Mouse (Mus musculus): ENCODE results near the gene Tbc1d30. TPM values are rescaled to one million over a fixed set of nuclear protein-coding genes. Genes with fewer than 3 reads are reported as not detected.

Gene Tbc1d30
- total and polyA plus RNA-seq, 2 experiments from 2014 or later, result 1.1 to 14.7 TPM

DNA sequence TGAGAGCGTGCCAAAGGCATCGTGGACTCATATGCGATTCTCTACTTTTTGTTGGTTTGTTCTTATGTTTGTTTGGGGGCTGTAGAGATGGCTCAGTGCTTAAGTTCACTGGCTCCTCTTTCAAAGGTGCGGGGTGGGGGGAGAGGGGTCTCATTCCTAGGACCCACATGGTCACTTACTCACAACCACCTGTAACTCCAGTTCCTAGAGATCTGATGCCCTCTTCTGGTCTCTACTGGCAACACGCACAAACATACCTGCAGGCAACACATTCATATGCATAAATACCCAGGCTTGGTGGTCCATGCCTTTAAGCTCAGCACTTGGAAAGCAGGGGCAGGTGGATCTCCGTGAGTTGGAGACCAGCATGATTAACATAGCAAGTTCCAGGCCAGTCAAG, 125.4 kb downstream of the Tbc1d30 start:
- Histone ChIP-seq H3K27me3 (ENCODE audit: control insufficient read depth, insufficient read depth, low read length) (no peaks in the 10 kb centered on the region), H3K9ac (replicated peaks; ENCODE audit: low read depth, low read length) (no peak overlapping the region), H3K36me3 (replicated peaks; ENCODE audit: control insufficient read depth, insufficient read depth, low read length) (no peaks in the 10 kb centered on the region), H3K4me2 (ENCODE audit: low read depth, low read length) (no peak overlapping the region), H3K4me3 (ENCODE audit: low read depth, low read length) (no peak overlapping the region), H3K9me3 (replicated peaks; ENCODE audit: control insufficient read depth, low read length) (no peaks in the 10 kb centered on the region), H3K27ac (ENCODE audit: low read depth) (no peak overlapping the region), H3K4me1 (ENCODE audit: control insufficient read depth, insufficient read depth) (no peaks in the 10 kb centered on the region)
- WGBS, result 82% methylated on average over 6 of the region's 6 CpGs
- TF ChIP-seq EP300 (IDR thresholded peaks at IDR 0.05; ENCODE audit: low read depth) (no peak), CTCF (IDR thresholded peaks at IDR 0.05; ENCODE audit: low read depth) (peak; percentile 34)
- DNase-seq (ENCODE audit: low spot score) (no peak), ATAC-seq (ENCODE audit: insufficient read depth, low read depth) (no peak)

DNA sequence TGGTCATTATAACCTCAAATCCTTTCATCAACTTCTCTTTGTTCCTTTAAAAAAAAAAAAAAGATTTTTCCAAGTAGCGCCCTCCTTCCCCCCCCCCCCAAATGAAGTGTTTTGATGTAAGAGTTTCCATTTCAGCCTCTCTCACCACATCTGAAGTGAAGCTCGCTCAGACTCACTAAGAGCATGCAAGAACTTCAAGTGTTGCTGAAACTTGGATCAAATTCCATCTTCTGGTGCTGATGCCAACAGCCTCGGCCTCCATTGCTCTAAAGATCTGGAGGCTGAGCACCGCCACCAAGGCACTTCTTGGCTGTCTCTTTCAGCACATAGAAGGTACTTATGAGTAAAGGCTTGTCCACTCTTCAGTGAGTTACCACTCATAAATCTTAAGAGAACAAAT, 128.2 kb downstream of the Tbc1d30 start:
- no peak for DNase-seq (ENCODE audit: low spot score)
- Histone ChIP-seq H3K27me3 (ENCODE audit: control insufficient read depth, insufficient read depth, low read length) (no peaks in the 10 kb centered on the region), H3K9me3 (replicated peaks; ENCODE audit: control insufficient read depth, low read length) (0 out of 2 replicates have a peak, but pooled peaks cover 2% of the 10 kb centered on the region), H3K9ac (replicated peaks; ENCODE audit: low read depth, low read length) (no peak overlapping the region), H3K4me2 (ENCODE audit: low read depth, low read length) (no peak overlapping the region), H3K4me1 (ENCODE audit: control insufficient read depth, insufficient read depth) (no peaks in the 10 kb centered on the region), H3K27ac (ENCODE audit: low read depth) (no peak overlapping the region), H3K4me3 (ENCODE audit: low read depth, low read length) (no peak overlapping the region), H3K36me3 (replicated peaks; ENCODE audit: control insufficient read depth, insufficient read depth, low read length) (no peaks in the 10 kb centered on the region)
- no peak for TF ChIP-seq CTCF (IDR thresholded peaks at IDR 0.05; ENCODE audit: low read depth)
- TF ChIP-seq EP300 (IDR thresholded peaks at IDR 0.05; ENCODE audit: low read depth), result no peak
- no peak for ATAC-seq (ENCODE audit: insufficient read depth, low read depth)
- WGBS, result 85% methylated on average over 4 of the region's 4 CpGs

- 82% methylated on average over 7 of the region's 7 CpGs for WGBS
- no peak overlapping the region for H3K4me2 ChIP-seq (ENCODE audit: low read depth, low read length)
- no peak overlapping the region for H3K4me3 ChIP-seq (ENCODE audit: low read depth, low read length)
- H3K27ac ChIP-seq (ENCODE audit: low read depth), result no peak overlapping the region
- no peaks in the 10 kb centered on the region for H3K27me3 ChIP-seq (ENCODE audit: control insufficient read depth, insufficient read depth, low read length)
- 0 out of 2 replicates have a peak, but pooled peaks cover 2% of the 10 kb centered on the region for H3K9me3 ChIP-seq (replicated peaks; ENCODE audit: control insufficient read depth, low read length)
- TF ChIP-seq EP300 (IDR thresholded peaks at IDR 0.05; ENCODE audit: low read depth), result no peak
- no peak for TF ChIP-seq CTCF (IDR thresholded peaks at IDR 0.05; ENCODE audit: low read depth)
- DNase-seq (ENCODE audit: low spot score) (no peak), ATAC-seq (ENCODE audit: insufficient read depth, low read depth) (no peak)
- H3K4me1 ChIP-seq (ENCODE audit: control insufficient read depth, insufficient read depth), result no peaks in the 10 kb centered on the region
- no peaks in the 10 kb centered on the region for H3K36me3 ChIP-seq (replicated peaks; ENCODE audit: control insufficient read depth, insufficient read depth, low read length)
- H3K9ac ChIP-seq (replicated peaks; ENCODE audit: low read depth, low read length), result no peak overlapping the region
These were observed 132.5 kb downstream of the Tbc1d30 start for GRCm38 (mm10) chr10:121218616-121219015.

GRCm38 (mm10) chr10:121216804-121217203, 134.3 kb downstream of the Tbc1d30 start:
- Histone ChIP-seq H3K36me3 (replicated peaks; ENCODE audit: control insufficient read depth, insufficient read depth, low read length) (no peaks in the 10 kb centered on the region), H3K27ac (ENCODE audit: low read depth) (no peak overlapping the region), H3K4me1 (ENCODE audit: control insufficient read depth, insufficient read depth) (no peaks in the 10 kb centered on the region), H3K9me3 (replicated peaks; ENCODE audit: control insufficient read depth, low read length) (0 out of 2 replicates have a peak, but pooled peaks cover 2% of the 10 kb centered on the region), H3K4me2 (ENCODE audit: low read depth, low read length) (no peak overlapping the region), H3K9ac (replicated peaks; ENCODE audit: low read depth, low read length) (no peak overlapping the region), H3K4me3 (ENCODE audit: low read depth, low read length) (no peak overlapping the region), H3K27me3 (ENCODE audit: control insufficient read depth, insufficient read depth, low read length) (no peaks in the 10 kb centered on the region)
- 98% methylated on average over 3 of the region's 3 CpGs for WGBS
- ATAC-seq (ENCODE audit: insufficient read depth, low read depth) (no peak), DNase-seq (ENCODE audit: low spot score) (no peak)
- TF ChIP-seq EP300 (IDR thresholded peaks at IDR 0.05; ENCODE audit: low read depth) (no peak), CTCF (IDR thresholded peaks at IDR 0.05; ENCODE audit: low read depth) (no peak)

Other genes starting within 250 kb of the Tbc1d30 start
- gene Gns, start 13.8 kb upstream of the Tbc1d30 start, total RNA-seq (2014; rRNA removed; ENCODE audit: low replicate concordance), result 50.4 and 57.5 TPM in 2 replicates
- gene Gns, start 13.8 kb upstream of the Tbc1d30 start, polyA plus RNA-seq (2015; fragmentation: Nextera tagmentation; extraction: Ambion mirVana), result 25.2 and 26.1 TPM in 2 replicates
- gene Rassf3, start 125.1 kb upstream of the Tbc1d30 start, total RNA-seq (2014; rRNA removed; ENCODE audit: low replicate concordance), result 27.9 and 32.3 TPM in 2 replicates
- gene Rassf3, start 125.1 kb upstream of the Tbc1d30 start, polyA plus RNA-seq (2015; fragmentation: Nextera tagmentation; extraction: Ambion mirVana), result 22.0 and 23.4 TPM in 2 replicates
- 12.5 and 23.3 TPM in 2 replicates for gene Tbk1, start 235.5 kb upstream of the Tbc1d30 start, total RNA-seq (2014; rRNA removed; ENCODE audit: low replicate concordance)
- gene Tbk1, start 235.5 kb upstream of the Tbc1d30 start, polyA plus RNA-seq (2015; fragmentation: Nextera tagmentation; extraction: Ambion mirVana), result 15.5 and 15.7 TPM in 2 replicates